Mouse (Mus musculus): ENCODE results near the gene Higd1a. TPM values are rescaled to one million over a fixed set of nuclear protein-coding genes. Genes with fewer than 3 reads are reported as not detected.

The Higd1a gene
- polyA plus RNA-seq, 1 experiment from 2014 or later = 257 TPM

DNA sequence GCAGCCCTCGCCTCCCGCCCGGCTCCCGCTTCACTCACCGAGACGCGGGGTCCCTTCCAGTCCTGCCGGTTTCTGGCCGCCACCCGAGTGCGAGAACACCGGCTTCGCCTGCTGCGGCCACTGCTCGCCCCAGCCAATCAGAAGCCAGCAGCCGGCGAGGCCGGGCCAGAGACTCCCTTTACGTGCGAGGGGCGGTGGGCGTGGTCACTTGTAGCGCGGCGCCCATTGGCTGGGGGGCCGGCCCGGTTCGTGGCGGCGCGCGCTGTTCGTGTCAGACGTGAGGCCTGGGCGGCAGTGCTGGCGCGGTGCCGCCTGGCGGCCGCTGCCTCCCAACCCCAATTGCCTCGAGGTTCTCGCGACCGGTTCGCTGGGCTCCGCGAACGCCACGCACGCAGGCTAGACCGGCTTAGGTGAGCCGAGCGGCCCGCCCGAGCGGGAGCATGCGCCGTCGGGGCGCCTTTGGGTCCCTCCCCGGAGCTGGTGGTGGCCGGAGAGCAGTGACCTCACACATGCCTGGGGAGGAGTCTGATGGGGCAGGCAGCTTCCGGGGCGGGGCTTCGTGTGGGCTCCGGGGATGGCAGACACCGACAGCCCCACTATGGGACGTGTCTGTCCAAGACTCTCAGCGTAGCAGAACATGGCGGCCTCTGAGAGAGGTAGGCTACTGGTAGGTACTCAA is 549 bp downstream of the Higd1a start:
- Histone ChIP-seq H3K4me3 (peak overlapping the region; percentile 76), H3K4me1 (replicated peaks) (0 out of 2 replicates have a peak, but pooled peaks cover 4% of the 10 kb centered on the region), H3K27ac (ENCODE audit: poor library complexity, severe bottlenecking) (peak overlapping the region; percentile 98), H3K27me3 (replicated peaks) (no peaks in the 10 kb centered on the region), H3K9me3 (replicated peaks) (no peaks in the 10 kb centered on the region), H3K36me3 (peaks cover 11% of the 10 kb centered on the region), H3K4me2 (peak overlapping the region; percentile 85), H3K9ac (peak overlapping the region; percentile 90)
- under 1% methylated on average over 70 of the region's 70 CpGs for WGBS
- ATAC-seq (ENCODE audit: insufficient number of reproducible peaks, low FRiP score) = peak; percentile 99

DNA sequence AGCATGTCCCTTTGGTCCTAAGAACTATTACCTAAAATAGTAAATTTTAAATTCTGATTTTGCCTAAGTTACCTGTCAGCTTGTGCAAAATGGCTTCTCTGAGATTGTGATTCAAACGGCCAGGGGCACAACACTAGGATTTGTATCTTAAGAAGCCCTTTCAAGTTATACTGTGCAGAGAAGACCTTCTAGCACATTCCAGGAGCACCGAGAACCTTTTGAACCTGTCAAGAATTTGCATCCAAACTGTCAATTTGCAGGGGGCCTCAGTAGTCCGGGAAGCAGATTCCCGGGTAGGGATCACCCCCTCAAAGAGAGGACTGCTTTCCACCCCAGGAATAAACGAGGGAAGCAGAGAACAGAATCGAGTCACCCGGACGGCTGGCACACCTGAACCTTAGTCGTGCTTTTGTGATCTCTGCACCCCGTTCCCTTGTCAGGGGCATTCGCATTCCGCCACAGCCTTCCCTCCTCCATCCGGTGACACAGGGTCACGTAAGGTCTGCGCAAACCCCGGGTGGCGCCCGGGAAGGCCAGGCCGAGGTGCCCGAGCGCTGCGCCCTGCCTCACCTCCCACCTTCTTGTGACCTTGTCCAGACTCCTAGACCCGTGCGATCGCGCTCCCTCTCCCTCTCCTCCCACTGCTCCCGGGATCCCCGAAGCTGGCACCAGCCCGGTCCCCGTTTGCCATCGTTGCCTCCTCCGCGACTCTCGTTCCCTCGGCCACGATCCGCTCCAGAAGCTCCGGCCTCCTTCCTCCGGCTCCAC is 1.3 kb downstream of the Higd1a start:
- H3K4me2 ChIP-seq = peak overlapping the region; percentile 85
- H3K36me3 ChIP-seq = peaks cover 17% of the 10 kb centered on the region
- H3K27me3 ChIP-seq (replicated peaks) = no peaks in the 10 kb centered on the region
- peak; percentile 38 for ATAC-seq (ENCODE audit: insufficient number of reproducible peaks, low FRiP score)
- no peaks in the 10 kb centered on the region for H3K9me3 ChIP-seq (replicated peaks)
- H3K9ac ChIP-seq = peak overlapping the region; percentile 90
- WGBS = under 1% methylated on average over 38 of the region's 39 CpGs
- H3K27ac ChIP-seq (ENCODE audit: poor library complexity, severe bottlenecking) = peak overlapping the region; percentile 98
- peak overlapping the region; percentile 76 for H3K4me3 ChIP-seq
- 0 out of 2 replicates have a peak, but pooled peaks cover 4% of the 10 kb centered on the region for H3K4me1 ChIP-seq (replicated peaks)

DNA sequence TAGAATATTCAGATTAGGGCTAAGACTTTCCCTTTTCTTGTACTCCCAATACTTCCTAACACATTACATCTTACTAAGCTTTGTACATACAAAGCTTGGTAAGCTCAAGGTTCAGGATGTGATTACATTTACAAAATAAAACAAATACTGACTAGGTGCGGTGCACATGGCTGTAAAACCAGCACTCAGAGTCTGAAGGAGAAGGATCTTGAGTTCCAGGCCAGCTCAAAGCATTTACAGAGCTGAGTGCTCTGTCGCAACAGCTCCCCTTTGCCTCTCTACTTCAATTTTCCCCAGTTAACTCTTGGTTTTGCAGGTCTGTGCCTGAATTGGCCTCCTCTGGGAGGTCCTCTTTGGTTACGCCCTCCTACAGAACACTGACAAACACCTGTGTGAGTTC is 3.9 kb downstream of the Higd1a start:
- no peak for ATAC-seq (ENCODE audit: insufficient number of reproducible peaks, low FRiP score)
- Histone ChIP-seq H3K4me1 (replicated peaks) (0 out of 2 replicates have a peak, but pooled peaks cover 4% of the 10 kb centered on the region), H3K9me3 (replicated peaks) (no peaks in the 10 kb centered on the region), H3K36me3 (peaks cover 36% of the 10 kb centered on the region), H3K27me3 (replicated peaks) (no peaks in the 10 kb centered on the region), H3K27ac (ENCODE audit: poor library complexity, severe bottlenecking) (no peak overlapping the region), H3K4me3 (no peak overlapping the region), H3K4me2 (no peak overlapping the region), H3K9ac (no peak overlapping the region)
- 94% methylated on average over 3 of the region's 3 CpGs for WGBS

DNA sequence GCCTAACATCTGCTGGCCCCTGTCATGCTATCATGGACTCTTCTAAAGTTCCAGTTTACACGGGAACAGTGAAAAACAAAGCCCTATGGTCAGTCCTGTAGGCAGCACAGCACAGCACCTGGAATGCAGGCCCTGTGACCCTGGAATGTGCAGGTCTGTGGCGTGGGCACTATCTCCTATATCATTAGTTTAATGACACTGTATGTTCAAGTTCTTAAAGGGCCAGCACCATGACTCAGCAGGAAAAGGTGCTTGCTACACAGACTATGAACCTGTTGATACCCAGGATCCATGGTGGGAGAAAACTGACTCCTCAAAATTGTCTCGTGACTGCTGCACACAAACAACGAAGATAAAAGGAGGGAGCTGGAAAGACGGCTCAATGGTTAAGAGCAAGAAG is 10.3 kb downstream of the Higd1a start:
- Histone ChIP-seq H3K4me2 (no peak overlapping the region), H3K27me3 (replicated peaks) (no peaks in the 10 kb centered on the region), H3K4me1 (replicated peaks) (no peaks in the 10 kb centered on the region), H3K9ac (no peak overlapping the region), H3K36me3 (peaks cover 41% of the 10 kb centered on the region), H3K27ac (ENCODE audit: poor library complexity, severe bottlenecking) (no peak overlapping the region), H3K9me3 (replicated peaks) (peaks cover 5% of the 10 kb centered on the region; the same call in 1 of the 2 replicates), H3K4me3 (no peak overlapping the region)
- 69% methylated on average over 5 of the region's 5 CpGs for WGBS
- no peak for ATAC-seq (ENCODE audit: insufficient number of reproducible peaks, low FRiP score)

DNA sequence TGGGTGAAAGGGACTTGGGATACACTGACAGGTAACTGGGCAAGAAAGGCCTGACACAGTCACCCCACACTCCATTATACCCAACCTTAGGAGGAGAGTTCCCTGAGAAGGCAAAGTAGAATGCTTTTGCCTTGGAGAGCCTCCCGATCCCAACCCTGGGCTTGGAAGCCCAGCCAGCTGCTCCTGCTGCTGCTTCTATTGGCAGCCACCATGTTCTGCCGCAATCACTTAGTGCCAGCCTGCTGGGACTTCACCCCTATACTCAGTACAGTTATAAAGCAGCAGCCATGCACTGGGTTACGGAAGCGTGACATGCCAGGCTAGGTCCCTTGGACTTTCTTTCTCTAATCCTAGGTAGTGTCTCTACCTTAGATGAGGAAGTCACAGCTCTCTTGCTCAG is 11.0 kb downstream of the Higd1a start:
- 89% methylated on average over 4 of the region's 4 CpGs for WGBS
- no peak overlapping the region for H3K27ac ChIP-seq (ENCODE audit: poor library complexity, severe bottlenecking)
- H3K9ac ChIP-seq = no peak overlapping the region
- H3K36me3 ChIP-seq = peaks cover 39% of the 10 kb centered on the region
- no peak overlapping the region for H3K4me3 ChIP-seq
- no peaks in the 10 kb centered on the region for H3K27me3 ChIP-seq (replicated peaks)
- no peaks in the 10 kb centered on the region for H3K4me1 ChIP-seq (replicated peaks)
- ATAC-seq (ENCODE audit: insufficient number of reproducible peaks, low FRiP score) = no peak
- H3K4me2 ChIP-seq = no peak overlapping the region
- H3K9me3 ChIP-seq (replicated peaks) = peaks cover 5% of the 10 kb centered on the region; the same call in 1 of the 2 replicates

DNA sequence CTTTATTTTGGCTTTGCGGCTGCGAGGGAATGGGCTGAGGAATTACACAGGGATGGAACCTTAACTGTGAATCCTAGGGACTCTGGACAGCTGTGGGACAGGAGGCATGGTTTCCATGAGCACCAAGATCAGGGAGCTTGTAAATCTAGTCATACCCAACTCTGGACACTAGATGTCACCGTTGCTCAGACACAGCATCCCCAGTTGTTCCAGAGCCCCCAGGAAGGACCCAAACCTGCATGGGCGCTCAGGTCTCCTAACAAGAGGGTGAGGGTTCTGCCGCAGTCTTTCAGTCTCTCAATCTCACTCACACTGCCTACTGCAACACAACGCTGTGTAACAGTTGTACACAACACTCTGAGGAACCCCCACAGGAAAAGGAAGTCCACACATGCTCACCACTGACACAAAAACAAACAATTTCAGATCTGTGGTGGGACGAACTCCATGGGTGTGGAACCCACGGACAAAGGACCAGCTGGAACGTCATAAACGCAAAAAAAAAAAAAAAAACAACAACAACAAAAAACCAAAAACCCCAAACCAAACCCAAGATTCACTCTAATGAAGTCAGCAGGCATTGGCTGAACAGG is 11.5 kb downstream of the Higd1a start:
- H3K27ac ChIP-seq (ENCODE audit: poor library complexity, severe bottlenecking) = no peak overlapping the region
- WGBS = 41% methylated on average over 10 of the region's 10 CpGs
- no peaks in the 10 kb centered on the region for H3K4me1 ChIP-seq (replicated peaks)
- H3K4me3 ChIP-seq = no peak overlapping the region
- peaks cover 34% of the 10 kb centered on the region for H3K36me3 ChIP-seq
- 0 out of 2 replicates have a peak, but pooled peaks cover 3% of the 10 kb centered on the region for H3K27me3 ChIP-seq (replicated peaks)
- ATAC-seq (ENCODE audit: insufficient number of reproducible peaks, low FRiP score) = no peak
- H3K4me2 ChIP-seq = no peak overlapping the region
- H3K9me3 ChIP-seq (replicated peaks) = peaks cover 5% of the 10 kb centered on the region; the same call in 1 of the 2 replicates
- H3K9ac ChIP-seq = no peak overlapping the region

DNA sequence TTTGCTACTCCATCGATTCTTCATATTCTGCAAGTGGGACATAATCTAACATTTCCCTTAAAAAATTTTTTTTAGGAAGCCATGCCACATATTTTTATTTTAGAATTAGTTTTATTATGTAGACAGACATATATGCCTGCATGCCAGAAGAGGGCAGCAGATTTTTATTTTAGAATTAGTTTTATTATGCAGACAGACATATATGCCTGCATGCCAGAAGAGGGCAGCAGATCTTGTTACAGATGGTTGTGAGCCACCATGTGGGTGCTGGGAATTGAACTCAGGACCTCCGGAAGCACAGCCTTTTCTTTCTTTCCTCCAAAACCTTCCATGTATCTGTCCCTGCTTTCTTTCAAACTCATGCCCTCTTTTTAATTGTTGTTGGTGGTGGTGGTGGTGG is 15.2 kb downstream of the Higd1a start:
- H3K9ac ChIP-seq = no peak overlapping the region
- no peak for ATAC-seq (ENCODE audit: insufficient number of reproducible peaks, low FRiP score)
- H3K36me3 ChIP-seq = peaks cover 3% of the 10 kb centered on the region; the same call in 1 of the 2 replicates
- H3K4me1 ChIP-seq (replicated peaks) = peaks cover 10% of the 10 kb centered on the region
- H3K27me3 ChIP-seq (replicated peaks) = 0 out of 2 replicates have a peak, but pooled peaks cover 10% of the 10 kb centered on the region
- H3K9me3 ChIP-seq (replicated peaks) = peaks cover 5% of the 10 kb centered on the region; the same call in 1 of the 2 replicates
- H3K4me3 ChIP-seq = no peak overlapping the region
- H3K4me2 ChIP-seq = no peak overlapping the region
- no peak overlapping the region for H3K27ac ChIP-seq (ENCODE audit: poor library complexity, severe bottlenecking)
- 94% methylated on average over 2 of the region's 2 CpGs for WGBS

DNA sequence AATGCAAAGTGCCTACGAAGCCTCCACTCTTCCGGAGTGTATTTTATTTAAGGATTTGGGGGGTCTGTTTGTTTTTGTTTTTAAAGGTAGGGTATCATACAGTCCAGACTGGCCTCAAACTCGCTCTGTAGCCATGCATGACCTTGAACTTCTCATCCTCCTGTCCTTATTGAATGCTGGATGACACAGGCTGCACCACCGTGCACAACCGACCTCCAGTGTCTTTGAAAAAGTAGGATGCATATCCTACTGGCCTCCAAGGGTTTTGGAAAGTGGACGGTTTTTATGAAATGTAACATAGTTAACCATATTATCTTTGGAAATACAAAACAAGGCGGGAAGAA is 18.6 kb downstream of the Higd1a start:
- H3K27me3 ChIP-seq (replicated peaks) = 0 out of 2 replicates have a peak, but pooled peaks cover 10% of the 10 kb centered on the region
- H3K27ac ChIP-seq (ENCODE audit: poor library complexity, severe bottlenecking) = no peak overlapping the region
- WGBS = 40% methylated on average over 7 of the region's 7 CpGs
- H3K4me1 ChIP-seq (replicated peaks) = peaks cover 10% of the 10 kb centered on the region
- ATAC-seq (ENCODE audit: insufficient number of reproducible peaks, low FRiP score) = no peak
- H3K36me3 ChIP-seq = no peaks in the 10 kb centered on the region
- H3K4me2 ChIP-seq = peak overlapping the region; percentile 96
- peak overlapping the region; percentile 58 for H3K4me3 ChIP-seq
- peak overlapping the region; percentile 67 for H3K9ac ChIP-seq
- peaks cover 11% of the 10 kb centered on the region for H3K9me3 ChIP-seq (replicated peaks)

DNA sequence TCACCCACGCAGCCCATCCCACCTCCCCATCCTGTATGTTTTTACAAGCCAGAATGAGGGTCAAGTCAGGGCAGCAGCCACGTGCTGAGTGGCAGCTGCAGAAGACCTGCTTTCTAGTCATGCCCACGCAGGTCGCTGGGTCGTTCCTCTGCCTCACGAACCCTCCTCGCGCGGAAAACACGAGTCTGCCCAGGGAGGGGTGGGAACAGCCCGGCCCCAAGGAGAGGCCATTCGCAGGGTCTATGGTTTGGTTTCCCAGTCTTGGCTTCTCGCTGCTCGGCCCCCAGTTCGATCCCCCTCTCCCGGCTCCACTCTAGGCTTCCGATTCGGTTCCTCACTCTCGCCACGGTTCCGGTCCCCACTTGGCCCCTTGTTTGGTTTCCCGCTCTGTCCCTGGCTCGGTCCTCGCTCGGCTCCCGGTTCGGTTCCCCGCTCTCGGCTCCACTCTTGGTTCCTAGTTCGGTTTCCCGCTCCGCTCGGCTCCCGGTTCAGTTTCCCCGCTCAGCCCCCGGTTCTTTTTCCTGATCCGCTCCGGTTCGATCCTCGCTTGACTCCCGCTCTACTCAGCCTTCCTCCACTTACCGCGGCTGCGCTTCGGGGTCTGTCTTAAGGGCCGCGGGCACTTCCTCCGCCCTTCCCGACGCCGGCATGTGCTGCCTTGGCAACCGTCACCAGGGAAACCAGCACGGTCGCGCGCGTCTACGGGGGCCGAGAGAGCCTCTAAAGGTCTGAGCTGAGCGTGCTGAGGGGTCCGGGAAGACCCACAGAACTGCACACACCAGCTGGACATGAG is 19.1 kb downstream of the Higd1a start, which contains the start of gene Ccdc13:
Gene Ccdc13 (minus strand): TSS at position 633 of the 793 bp plus-strand sequence.
- Histone ChIP-seq H3K36me3 (no peaks in the 10 kb centered on the region), H3K4me1 (replicated peaks) (peaks cover 10% of the 10 kb centered on the region), H3K27ac (ENCODE audit: poor library complexity, severe bottlenecking) (no peak within 1 kb of the TSS), H3K9me3 (replicated peaks) (peaks cover 11% of the 10 kb centered on the region), H3K9ac (peak within 1 kb of the TSS; percentile 67), H3K27me3 (replicated peaks) (0 out of 2 replicates have a peak, but pooled peaks cover 10% of the 10 kb centered on the region), H3K4me2 (peak within 1 kb of the TSS; percentile 96), H3K4me3 (peak within 1 kb of the TSS; percentile 58)
- peak; percentile 78 for ATAC-seq (ENCODE audit: insufficient number of reproducible peaks, low FRiP score)
- whole genome bisulfite sequencing = 3% methylated on average over 61 of the region's 61 CpGs

DNA sequence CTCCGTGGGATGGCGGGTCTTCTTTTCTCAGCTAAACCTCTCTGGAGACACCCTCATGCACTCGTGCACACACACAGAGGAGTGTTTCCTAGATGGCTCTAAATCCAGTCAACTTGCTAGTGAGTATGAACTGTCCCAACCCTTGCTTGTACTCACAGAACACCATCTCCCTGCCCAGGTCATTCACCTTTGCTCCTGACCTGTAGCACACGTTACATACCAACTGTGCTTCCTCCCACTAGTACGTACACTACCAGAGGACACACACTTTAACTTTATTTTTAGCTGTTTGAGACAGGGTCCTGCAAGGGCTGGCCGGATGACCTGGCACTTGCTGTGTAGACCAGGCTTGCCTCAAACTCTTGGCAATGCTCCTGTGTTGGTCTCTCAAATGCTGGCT is 20.2 kb downstream of the Higd1a start:
- H3K4me3 ChIP-seq = no peak overlapping the region
- peaks cover 7% of the 10 kb centered on the region for H3K9me3 ChIP-seq (replicated peaks)
- H3K27me3 ChIP-seq (replicated peaks) = 0 out of 2 replicates have a peak, but pooled peaks cover 10% of the 10 kb centered on the region
- H3K36me3 ChIP-seq = no peaks in the 10 kb centered on the region
- no peak overlapping the region for H3K4me2 ChIP-seq
- H3K4me1 ChIP-seq (replicated peaks) = peaks cover 10% of the 10 kb centered on the region
- no peak for ATAC-seq (ENCODE audit: insufficient number of reproducible peaks, low FRiP score)
- no peak overlapping the region for H3K27ac ChIP-seq (ENCODE audit: poor library complexity, severe bottlenecking)
- 83% methylated on average over 6 of the region's 6 CpGs for WGBS
- H3K9ac ChIP-seq = no peak overlapping the region

Measured in heart, embryonic 12.5 days (tissue).